Mouse (Mus musculus) lung, adult 2 months (tissue): Measurements from ENCODE around the gene Hexim2.

Experiments
- CTCF ChIP-seq: fragments of 200-500 bp; IDR thresholded peaks from 2 replicates; pipeline ENCODE4 v1.5.1; 2011; ENCODE audit warnings: mild to moderate bottlenecking, low read length, control low read depth; ENCODE audit not compliant: insufficient read depth
- POLR2A ChIP-seq: fragments of 200-500 bp; IDR thresholded peaks from 2 replicates; pipeline ENCODE4 v1.6.1; 2011; ENCODE audit warnings: low read depth, mild to moderate bottlenecking, control low read depth, low read length, borderline replicate concordance; ENCODE audit errors: extremely low read depth

- TF ChIP-seq POLR2A (no peak), CTCF (no peak)
Observed at GRCm38 (mm10) chr11:103172392-103173040, 40.3 kb downstream of the Hexim2 start.
